Mouse (Mus musculus) cerebellum, postnatal 10 days (tissue): ENCODE results near the gene Ncapg2.

ENCODE experiments used
- DNase-seq, 2 experiments: peaks; one replicate each; pipeline ENCODE4 v3.0.0; 2021; ENCODE audit warnings: mixed read lengths in 2 of 2

Gene Ncapg2

GRCm38 (mm10) chr12:116449536-116449935 is 44.3 kb downstream of the Ncapg2 start:
- DNase-seq, result no peak

GRCm38 (mm10) chr12:116460379-116461065 is 55.3 kb downstream of the Ncapg2 start:
- no peak for DNase-seq

GRCm38 (mm10) chr12:116467030-116467429 is 61.8 kb downstream of the Ncapg2 start:
- DNase-seq, result no peak

GRCm38 (mm10) chr12:116468348-116468747 is 63.1 kb downstream of the Ncapg2 start:
- no peak for DNase-seq

- DNase-seq, result no peak
Measured at GRCm38 (mm10) chr12:116469096-116469495, 63.9 kb downstream of the Ncapg2 start.

- DNase-seq, result no peak
Measured at GRCm38 (mm10) chr12:116473264-116473663, 68.1 kb downstream of the Ncapg2 start.

- DNase-seq, result no peak
Measured at GRCm38 (mm10) chr12:116473761-116474160, 68.6 kb downstream of the Ncapg2 start.

- no peak for DNase-seq
Measured at GRCm38 (mm10) chr12:116474676-116475075, 69.5 kb downstream of the Ncapg2 start.

GRCm38 (mm10) chr12:116478771-116479170 is 73.6 kb downstream of the Ncapg2 start:
- DNase-seq, result no peak

GRCm38 (mm10) chr12:116481921-116482320 is 76.7 kb downstream of the Ncapg2 start:
- peak; percentile 65 to 66 for DNase-seq

- DNase-seq, result no peak
Measured at GRCm38 (mm10) chr12:116483581-116483980, 78.4 kb downstream of the Ncapg2 start.

- DNase-seq, result peak in 1 of 2 experiments; percentile 5
Measured at GRCm38 (mm10) chr12:116484991-116485390, 79.8 kb downstream of the Ncapg2 start.

- DNase-seq, result peak; percentile 91 to 94
Measured at GRCm38 (mm10) chr12:116485591-116486403, 80.6 kb downstream of the Ncapg2 start, which contains the start of gene Ptprn2. Gene Ptprn2 (plus strand): TSS chr12:116485720.

- no peak for DNase-seq
Measured at GRCm38 (mm10) chr12:116486404-116486730, 81.2 kb downstream of the Ncapg2 start.

GRCm38 (mm10) chr12:116488836-116489235 is 83.6 kb downstream of the Ncapg2 start:
- no peak for DNase-seq

- DNase-seq, result no peak
Measured at GRCm38 (mm10) chr12:116490575-116491356, 85.6 kb downstream of the Ncapg2 start.

- no peak for DNase-seq
Measured at GRCm38 (mm10) chr12:116498666-116499065, 93.5 kb downstream of the Ncapg2 start.

GRCm38 (mm10) chr12:116500652-116501051 is 95.5 kb downstream of the Ncapg2 start:
- peak in 1 of 2 experiments; percentile 40 for DNase-seq

GRCm38 (mm10) chr12:116512482-116512881 is 107.3 kb downstream of the Ncapg2 start:
- no peak for DNase-seq
